Mouse (Mus musculus) C3H10T1/2 (cell line): ENCODE measurements around the gene Anp32e. TPM values are rescaled to one million over a fixed set of nuclear protein-coding genes. Genes with fewer than 3 reads are reported as not detected.

ENCODE experiments used
- polyA plus RNA-seq, 2 experiments: library from polyadenylated mRNA; unstranded; fragments of >200 nt; fragmentation: generic; extraction: Trizol; gene quantifications; one replicate each; pipeline ENCODE4 v1.2.1; 2012; ENCODE audit warnings: missing spikeins in 2 of 2

Anp32e gene
- 10 to 100 TPM in 1 of 2 experiments, 1 to 10 TPM in 1; 8.1 to 26.8 TPM for polyA plus RNA-seq

DNA sequence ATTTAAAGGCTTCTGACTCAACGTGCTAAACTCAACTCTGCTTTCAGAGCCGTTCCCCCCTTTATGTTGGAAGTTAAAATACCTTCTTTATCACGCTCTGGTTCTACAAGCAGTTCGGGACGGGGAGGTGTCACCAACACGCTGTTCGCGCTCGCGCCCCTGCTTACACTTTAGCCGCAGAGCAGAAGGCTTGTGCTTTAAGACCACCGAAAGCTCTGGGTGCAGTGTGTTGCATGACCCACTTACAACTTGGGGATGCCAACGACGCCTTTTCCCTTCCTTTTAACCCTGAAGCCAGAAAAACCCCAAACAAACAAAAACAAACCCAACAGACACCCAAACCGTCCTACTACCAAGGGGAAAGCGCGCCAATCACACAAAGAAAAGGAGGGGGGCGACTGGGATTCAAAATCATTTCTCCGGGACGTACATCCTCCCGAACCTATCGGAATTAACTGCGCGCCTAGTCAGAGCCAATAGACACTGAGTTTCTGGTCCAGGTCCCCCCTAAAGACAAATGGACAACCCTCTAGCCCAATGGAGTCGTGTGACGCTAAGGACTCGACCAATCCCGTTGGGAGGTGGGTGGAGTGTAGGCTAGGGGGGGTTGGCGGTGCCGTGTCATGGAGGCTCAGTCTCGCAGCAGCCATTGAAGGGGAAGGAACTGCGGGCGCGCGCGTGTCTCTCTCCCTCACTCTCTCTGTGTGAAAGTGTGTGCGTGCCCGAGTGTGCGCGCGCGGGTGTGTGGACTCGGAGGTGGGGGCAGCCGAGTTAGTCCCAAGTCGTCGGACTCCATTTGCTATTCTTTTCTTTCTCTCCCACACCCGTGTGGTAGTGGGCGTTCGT is at the start of gene Anp32e:
TSS of gene Anp32e (plus strand) at position 589 of the 846 bp plus-strand sequence.

DNA sequence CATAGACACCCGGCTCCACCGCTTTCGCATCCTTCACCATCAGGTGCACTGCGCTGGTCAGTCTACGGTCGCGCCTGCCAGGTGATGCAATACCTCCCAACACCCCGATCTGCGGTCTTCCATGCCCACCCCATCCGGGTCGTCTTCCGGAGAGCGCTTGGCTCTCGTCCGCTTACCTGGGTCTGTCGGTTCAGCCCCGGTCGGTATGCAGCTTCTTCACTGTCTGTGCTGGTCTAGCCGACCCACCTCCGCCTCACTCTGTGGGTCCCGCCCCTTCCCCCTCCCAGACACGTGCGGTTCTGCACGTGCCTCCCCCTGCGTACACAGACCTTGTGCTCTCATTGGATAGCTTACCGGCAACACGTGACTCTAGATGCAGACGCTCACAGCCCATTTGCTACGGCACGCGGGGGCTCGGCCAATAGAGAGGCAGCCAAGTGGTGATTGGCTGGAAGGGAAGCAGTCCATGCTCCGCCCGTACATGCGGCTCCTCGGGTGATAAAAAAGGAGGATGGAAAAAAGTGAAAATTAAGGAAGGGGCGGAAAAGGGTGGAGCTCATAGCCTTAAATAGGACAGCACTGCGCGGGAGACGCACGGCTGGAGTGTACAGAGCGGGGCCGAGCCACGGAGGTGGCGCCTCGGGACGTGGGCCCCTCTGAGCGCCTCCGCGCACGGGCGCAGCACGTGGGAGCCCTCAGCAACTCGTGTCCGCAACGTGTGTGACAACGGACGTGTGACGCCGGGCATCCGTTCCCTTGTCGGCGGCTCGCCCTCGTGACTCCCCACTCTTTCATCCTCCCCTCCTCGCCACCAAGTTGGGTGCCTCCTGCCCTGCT is 46.8 kb upstream of the Anp32e start, which contains the start of gene Ciart:
TSS of gene Ciart (minus strand) at position 273 of the 837 bp plus-strand sequence.

DNA sequence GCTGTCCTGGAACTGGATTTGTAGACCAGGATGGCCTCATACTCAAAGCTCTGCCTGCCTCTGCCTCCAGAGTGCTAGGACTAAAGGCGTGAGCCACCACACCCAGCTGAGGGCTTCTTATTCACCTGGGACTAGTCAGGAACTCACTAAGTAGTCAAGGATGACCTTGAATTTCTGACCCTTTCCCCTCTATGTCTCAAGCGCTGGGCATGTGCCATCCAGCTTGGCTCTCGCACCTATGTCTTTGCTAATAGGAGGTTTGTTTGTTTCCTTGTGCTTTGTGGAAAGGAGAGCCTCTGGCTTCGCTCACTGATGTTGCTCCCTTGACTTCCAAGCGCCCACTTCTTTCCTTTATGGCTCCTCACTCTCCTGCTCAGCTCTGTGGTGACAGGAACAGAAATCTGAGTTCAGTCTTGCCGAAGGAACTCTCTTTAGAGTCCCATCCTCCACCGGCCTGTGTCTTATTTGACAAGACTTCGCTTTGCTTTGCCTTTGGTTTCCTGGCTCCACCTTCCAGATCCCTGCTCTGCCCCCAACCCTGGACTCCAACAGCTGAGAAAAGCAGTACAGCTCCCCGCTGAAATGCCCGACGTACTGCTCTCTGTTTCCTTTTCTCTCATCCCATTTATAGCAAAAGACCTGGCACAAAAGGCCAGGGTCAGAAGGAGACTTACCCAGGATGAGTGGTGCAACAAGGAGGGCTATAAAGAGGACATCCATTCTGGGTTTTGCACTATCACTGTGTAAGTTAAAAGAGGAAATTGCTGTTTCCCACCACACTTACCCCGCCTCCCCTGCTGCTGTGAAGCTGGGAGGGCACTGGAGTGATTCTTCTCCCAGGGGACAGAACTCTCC is 37.6 kb upstream of the Anp32e start, which contains the start of gene BC028528:
TSS of gene BC028528 (minus strand) at position 795 of the 855 bp plus-strand sequence.

DNA sequence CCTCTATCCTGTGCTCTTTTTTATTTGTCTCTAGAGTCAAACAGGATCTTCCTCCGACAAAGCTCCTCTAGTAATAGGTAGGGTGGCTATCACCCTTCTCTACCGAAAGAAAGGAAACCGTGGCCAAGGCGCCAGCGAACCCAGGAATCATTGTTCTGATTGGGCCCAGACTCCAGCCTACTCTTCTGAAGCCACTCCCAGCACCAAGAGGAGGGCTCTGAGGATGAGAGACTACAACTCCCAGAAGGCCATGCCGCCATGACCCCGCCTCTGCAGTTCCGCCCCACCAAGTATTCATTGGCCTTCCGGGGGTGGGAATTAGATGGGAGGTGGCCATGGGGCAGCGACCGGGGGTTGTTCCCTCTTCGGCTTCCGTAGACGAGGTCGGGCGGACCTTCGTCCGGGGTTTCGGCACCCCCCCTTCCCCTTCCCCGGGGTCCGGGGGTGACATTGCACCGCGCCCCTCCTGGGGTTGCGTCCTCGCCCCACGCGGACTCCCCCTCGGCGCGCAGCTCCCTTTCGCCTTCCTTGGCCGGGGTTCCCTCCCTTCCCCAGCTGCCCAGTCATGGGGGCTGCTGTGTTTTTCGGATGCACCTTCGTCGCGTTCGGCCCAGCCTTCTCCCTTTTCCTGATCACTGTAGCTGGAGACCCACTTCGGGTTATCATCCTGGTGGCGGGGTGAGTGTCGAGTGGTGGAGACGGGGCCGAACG is 35.3 kb upstream of the Anp32e start, which contains the start of gene Aph1a:
TSS of gene Aph1a (plus strand) at position 364 of the 711 bp plus-strand sequence.

DNA sequence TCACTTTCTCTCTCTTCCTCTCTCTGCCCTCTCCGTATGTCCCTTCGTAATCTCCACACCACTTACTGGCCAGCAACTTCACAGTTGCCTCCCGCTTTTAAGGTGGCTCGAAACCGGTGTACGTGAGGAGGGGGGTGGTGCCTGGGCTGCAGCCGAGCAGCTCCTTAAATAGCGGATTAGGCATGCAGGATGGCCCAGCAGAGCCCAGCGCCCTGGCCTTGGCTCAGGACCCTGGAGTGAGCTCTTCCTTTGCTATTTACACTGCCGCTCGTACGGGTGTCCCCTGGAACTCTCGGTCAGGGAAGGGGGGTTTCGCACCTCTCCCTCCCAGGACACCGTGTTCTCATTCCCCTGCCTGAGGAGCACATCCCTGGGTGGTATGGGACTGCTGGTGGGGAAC is 24.5 kb upstream of the Anp32e start, which contains the start of gene Car14:
TSS of gene Car14 (minus strand) at position 124 of the 400 bp plus-strand sequence.

DNA sequence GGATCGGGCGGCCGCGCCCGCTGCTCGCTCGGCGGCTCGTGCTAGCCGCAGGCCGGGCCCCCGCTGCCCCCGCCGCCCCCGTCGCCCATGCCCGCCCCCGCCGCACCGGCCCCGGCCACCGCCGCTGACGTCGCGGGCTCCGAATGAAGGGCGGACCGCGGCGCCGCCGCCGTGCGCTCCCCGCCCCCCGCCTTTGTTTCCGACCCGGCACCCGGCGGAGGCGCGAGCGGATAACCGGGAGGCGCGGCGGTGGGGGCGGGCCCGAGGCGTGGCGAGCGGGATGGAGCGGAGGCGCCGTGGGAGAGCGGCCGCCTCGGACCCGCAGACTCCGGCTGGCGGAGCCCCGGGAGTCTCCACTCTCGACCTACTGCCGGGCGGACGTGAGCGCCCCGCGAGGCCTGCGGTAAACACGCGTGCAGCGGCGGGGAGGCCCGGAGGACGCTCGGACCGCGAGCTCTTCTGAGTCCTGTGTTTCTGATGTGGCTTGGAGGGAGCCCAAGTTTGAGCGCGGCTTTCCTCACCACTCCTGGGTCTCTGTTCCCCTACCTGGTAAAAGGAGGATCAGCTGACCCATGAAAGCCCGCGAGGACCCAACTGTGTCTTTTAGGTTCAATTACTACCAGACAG is 66.9 kb downstream of the Anp32e start, which contains the start of gene Plekho1:
TSS of gene Plekho1 (minus strand) at position 200 of the 627 bp plus-strand sequence.

Other genes starting within 250 kb of the Anp32e start
- gene Adamtsl4, start 241.3 kb upstream of the Anp32e start, polyA plus RNA-seq, result 10 to 100 TPM in 1 of 2 experiments, 1 to 10 TPM in 1; 8.2 to 43.1 TPM
- 100 to 1,000 TPM; 311 to 601 TPM for gene Ecm1, start 189.7 kb upstream of the Anp32e start, polyA plus RNA-seq
- gene Tars2, start 169.0 kb upstream of the Anp32e start, polyA plus RNA-seq, result 10 to 100 TPM; 20.0 to 36.8 TPM
- gene Rprd2, start 110.4 kb upstream of the Anp32e start, polyA plus RNA-seq, result 1 to 10 TPM in 1 of 2 experiments, under 1 TPM in 1; 0.95 to 7.4 TPM
- 10 to 100 TPM; 14.8 to 27.7 TPM for gene Prpf3, start 73.4 kb upstream of the Anp32e start, polyA plus RNA-seq
- 100 to 1,000 TPM; 466 to 524 TPM for gene Mrps21, start 57.7 kb upstream of the Anp32e start, polyA plus RNA-seq
- gene Ciart, start 47.0 kb upstream of the Anp32e start, polyA plus RNA-seq, result 1 to 10 TPM; 1.1 to 1.2 TPM
- gene BC028528, start 37.2 kb upstream of the Anp32e start, polyA plus RNA-seq, result 1 to 10 TPM in 1 of 2 experiments, under 1 TPM in 1; 0.05 to 3.2 TPM
- 100 to 1,000 TPM in 1 of 2 experiments, 10 to 100 TPM in 1; 84.0 to 110 TPM for gene Aph1a, start 35.3 kb upstream of the Anp32e start, polyA plus RNA-seq
- gene Car14, start 24.6 kb upstream of the Anp32e start, polyA plus RNA-seq, result under 1 TPM; 0.02 to 0.11 TPM
- 10 to 100 TPM; 25.2 to 44.5 TPM for gene Plekho1, start 66.8 kb downstream of the Anp32e start, polyA plus RNA-seq
- 10 to 100 TPM in 1 of 2 experiments, 1 to 10 TPM in 1; 7.1 to 20.4 TPM for gene Vps45, start 129.2 kb downstream of the Anp32e start, polyA plus RNA-seq
- gene Otud7b, start 175.3 kb downstream of the Anp32e start, polyA plus RNA-seq, result 10 to 100 TPM in 1 of 2 experiments, 1 to 10 TPM in 1; 1.8 to 10.6 TPM
- gene Mtmr11, start 232.8 kb downstream of the Anp32e start, polyA plus RNA-seq, result 10 to 100 TPM; 21.0 to 25.2 TPM
- gene Sf3b4, start 243.1 kb downstream of the Anp32e start, polyA plus RNA-seq, result 100 to 1,000 TPM in 1 of 2 experiments, 10 to 100 TPM in 1; 82.8 to 105 TPM